Comparison of ENCODE assay signal across 25 mouse cellular contexts in genomic region chr13:51355507-51355906, GRCm38 (mm10). TPM values are rescaled to one million over a fixed set of nuclear protein-coding genes. Genes with fewer than 3 reads are reported as not detected.
DNase-seq lines count a peak whose midpoint lies in the region; ATAC-seq lines count a peak whose summit lies in the region.
"Had no signal": no experiment of that assay in that cellular context is flagged by ENCODE, and none has a peak within 500 bp of the region (broad histone marks: within the 10 kb centered on the region; RNA-seq: fewer than 3 reads in every experiment).

No protein-coding gene starts in this region.

- peak; percentile 69 for ATAC-seq in frontal cortex, adult (ENCODE audit: low TSS enrichment)
- 0 out of 2 replicates have a peak, but pooled peaks have one; percentile 43 for ATAC-seq in embryonic facial prominence, embryonic 15.5 days (ENCODE audit: insufficient number of reproducible peaks, low FRiP score, low TSS enrichment, low read depth)
- peak; percentile 80; the same call in 1 of the 2 replicates for ATAC-seq in limb, embryonic 13.5 days (ENCODE audit: low FRiP score, low read depth)
- ATAC-seq in liver, embryonic 12.5 days = no peak
- ATAC-seq: forebrain, embryonic 13.5 days; inflammation-experienced regulatory T-cells, adult 6 months; midbrain, embryonic 15.5 days had no signal

- peak overlapping the region; percentile 5; the same call in 1 of the 2 replicates for H3K27ac ChIP-seq in embryonic facial prominence, embryonic 15.5 days (replicated peaks)
- peak overlapping the region; percentile 29 for H3K27ac ChIP-seq in limb, embryonic 13.5 days
- H3K27ac ChIP-seq in liver, embryonic 12.5 days = no peak overlapping the region
- H3K27ac ChIP-seq: forebrain, embryonic 13.5 days; hindbrain, embryonic 13.5 days; left cerebral cortex, adult 2 months; liver, embryonic 13.5 days; midbrain, embryonic 15.5 days; neural tube, embryonic 15.5 days had no signal

- no peaks in the 10 kb centered on the region for H3K9me3 ChIP-seq in embryonic facial prominence, embryonic 15.5 days (replicated peaks)
- H3K9me3 ChIP-seq in limb, embryonic 13.5 days = no peaks in the 10 kb centered on the region
- H3K9me3 ChIP-seq in liver, embryonic 12.5 days (replicated peaks) = no peaks in the 10 kb centered on the region
- H3K9me3 ChIP-seq: forebrain, embryonic 13.5 days; hindbrain, embryonic 13.5 days; liver, embryonic 13.5 days; midbrain, embryonic 15.5 days; neural tube, embryonic 15.5 days had no signal

- no peaks in the 10 kb centered on the region for H3K36me3 ChIP-seq in embryonic facial prominence, embryonic 15.5 days
- H3K36me3 ChIP-seq in limb, embryonic 13.5 days = no peaks in the 10 kb centered on the region
- no peaks in the 10 kb centered on the region for H3K36me3 ChIP-seq in liver, embryonic 12.5 days
- H3K36me3 ChIP-seq: hindbrain, embryonic 13.5 days; liver, embryonic 13.5 days; midbrain, embryonic 15.5 days; neural tube, embryonic 15.5 days had no signal

- H3K9ac ChIP-seq in embryonic facial prominence, embryonic 15.5 days = no peak overlapping the region
- H3K9ac ChIP-seq in limb, embryonic 13.5 days = no peak overlapping the region
- H3K9ac ChIP-seq in liver, embryonic 12.5 days = no peak overlapping the region
- H3K9ac ChIP-seq: forebrain, embryonic 13.5 days; hindbrain, embryonic 13.5 days; liver, embryonic 13.5 days; lung, embryonic 14.5 days; midbrain, embryonic 15.5 days; neural tube, embryonic 15.5 days had no signal

- H3K4me1 ChIP-seq in embryonic facial prominence, embryonic 15.5 days = peaks cover 9% of the 10 kb centered on the region; the same call in 1 of the 2 replicates
- H3K4me1 ChIP-seq in limb, embryonic 13.5 days = peaks cover 22% of the 10 kb centered on the region
- no peaks in the 10 kb centered on the region for H3K4me1 ChIP-seq in liver, embryonic 12.5 days
- H3K4me1 ChIP-seq: forebrain, embryonic 13.5 days; hindbrain, embryonic 13.5 days; liver, embryonic 13.5 days; megakaryocyte, embryonic 14.5 days; midbrain, embryonic 15.5 days; neural tube, embryonic 15.5 days had no signal

- H3K4me3 ChIP-seq in embryonic facial prominence, embryonic 15.5 days (replicated peaks) = no peak overlapping the region
- no peak overlapping the region for H3K4me3 ChIP-seq in limb, embryonic 13.5 days
- H3K4me3 ChIP-seq in liver, embryonic 12.5 days = no peak overlapping the region
- H3K4me3 ChIP-seq: forebrain, embryonic 13.5 days; hindbrain, embryonic 13.5 days; left cerebral cortex, adult 2 months; liver, embryonic 13.5 days; megakaryocyte, embryonic 14.5 days; midbrain, embryonic 15.5 days; myocyte; neural tube, embryonic 15.5 days had no signal

- H3K4me2 ChIP-seq in embryonic facial prominence, embryonic 15.5 days (replicated peaks) = no peak overlapping the region
- no peak overlapping the region for H3K4me2 ChIP-seq in limb, embryonic 13.5 days (replicated peaks)
- H3K4me2 ChIP-seq in liver, embryonic 12.5 days = no peak overlapping the region
- H3K4me2 ChIP-seq: forebrain, embryonic 13.5 days; heart, embryonic 11.5 days; hindbrain, embryonic 13.5 days; liver, embryonic 13.5 days; lung, embryonic 14.5 days; midbrain, embryonic 15.5 days; neural tube, embryonic 15.5 days had no signal

- no peak for DNase-seq in frontal cortex, postnatal 10 days (ENCODE audit: low spot score in 2 of 2)
- DNase-seq in embryo, embryonic 9.5 days (ENCODE audit: extremely low spot score) = peak; percentile 34
- no peak for DNase-seq in lung, adult 18-20 months
- no peak for DNase-seq in heart, postnatal 4 days
- DNase-seq: adrenal gland, postnatal 25 days; cerebellum, postnatal 10 days; gastrocnemius, postnatal 14 days; heart, adult 11 months; kidney, adult 18-20 months; liver, embryonic 13.5 days; lung, embryonic 14.5 days; lung, postnatal 36 days had no signal

- WGBS in embryonic facial prominence, embryonic 15.5 days = 29% methylated on average over 2 of the region's 2 CpGs
- WGBS in limb, embryonic 13.5 days = 16% methylated on average over 2 of the region's 2 CpGs
- WGBS in liver, embryonic 12.5 days (ENCODE audit: insufficient replicate concordance) = 63% methylated on average over 2 of the region's 2 CpGs

- no peaks in the 10 kb centered on the region for H3K27me3 ChIP-seq in embryonic facial prominence, embryonic 15.5 days
- no peaks in the 10 kb centered on the region for H3K27me3 ChIP-seq in limb, embryonic 13.5 days
- H3K27me3 ChIP-seq in liver, embryonic 12.5 days (replicated peaks) = no peaks in the 10 kb centered on the region
- H3K27me3 ChIP-seq: forebrain, embryonic 13.5 days; hindbrain, embryonic 13.5 days; liver, embryonic 13.5 days; megakaryocyte, embryonic 14.5 days; midbrain, embryonic 15.5 days; neural tube, embryonic 15.5 days had no signal

RNA-seq across cellular contexts. Expression of gene S1pr3, which starts 52.9 kb away (rescaled TPM):
- polyA plus RNA-seq in embryonic facial prominence, embryonic 15.5 days (2015; fragmentation: Nextera tagmentation; extraction: Ambion mirVana) = 113 and 114 TPM in 2 replicates
- polyA plus RNA-seq in limb, embryonic 13.5 days (2015; fragmentation: Nextera tagmentation; extraction: Ambion mirVana) = 145 and 161 TPM in 2 replicates
- total RNA-seq in heart, postnatal 4 days (2021) = 10 to 100 TPM; 22.9 to 23.2 TPM
- polyA plus RNA-seq in liver, embryonic 12.5 days (2016; fragmentation: Nextera tagmentation; extraction: Ambion mirVana) = 4.8 and 5.5 TPM in 2 replicates

Comparison
In these comparisons a context has a peak if more than half of its experiments do, and no peak if none do; other contexts are left out.
1. RNA of gene S1pr3, which starts 52.9 kb away (polyA plus RNA-seq): 145 to 161 TPM in limb, embryonic 13.5 days and 113 to 114 TPM in embryonic facial prominence, embryonic 15.5 days; 4.8 to 5.5 TPM in liver, embryonic 12.5 days; every median in the first group is over 10 times any median in the second.